Mouse (Mus musculus): ENCODE results near the gene Apbb2. TPM values are rescaled to one million over a fixed set of nuclear protein-coding genes. Genes with fewer than 3 reads are reported as not detected.

Apbb2 gene
- total RNA-seq, 2 experiments from 2014 or later, result 57.3 to 64.0 TPM

DNA sequence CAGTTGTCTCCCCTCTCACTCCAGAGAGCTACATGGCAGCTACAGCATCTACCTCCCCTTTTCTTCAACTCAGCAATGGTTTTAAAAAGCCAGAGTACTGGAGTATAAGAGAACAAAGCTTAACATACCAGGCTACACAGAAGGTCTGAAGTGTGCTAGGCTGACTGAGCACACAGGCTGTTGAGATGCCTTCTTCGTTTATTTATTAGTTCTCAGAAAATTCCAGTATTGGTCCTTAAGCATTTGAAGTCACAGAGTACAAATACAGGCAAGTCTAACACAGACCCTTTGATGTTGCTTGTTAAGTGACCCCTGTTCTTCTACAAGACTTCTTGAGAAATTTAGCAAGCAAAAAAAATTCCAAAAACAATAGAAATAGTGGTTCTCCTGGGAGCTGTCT is 120.4 kb downstream of the Apbb2 start:
- intact Hi-C loops (cut with DNase I), result no loop called here
- DNase-seq (ENCODE audit: low spot score in 2 of 2), result no peak

GRCm38 (mm10) chr5:66497479-66498087 is 121.0 kb downstream of the Apbb2 start:
- intact Hi-C loops (cut with DNase I), result loop anchor here (1.0 kb wide), 1 partner anchor 26 kb away; no protein-coding TSS in a partner anchor
- no peak for DNase-seq (ENCODE audit: low spot score in 2 of 2)

- DNase-seq (ENCODE audit: low spot score in 2 of 2), result no peak
- intact Hi-C loops (cut with DNase I), result loop anchor here (1.0 kb wide), 1 partner anchor 26 kb away; no protein-coding TSS in a partner anchor
Measured at GRCm38 (mm10) chr5:66496881-66497360, 121.7 kb downstream of the Apbb2 start.

DNA sequence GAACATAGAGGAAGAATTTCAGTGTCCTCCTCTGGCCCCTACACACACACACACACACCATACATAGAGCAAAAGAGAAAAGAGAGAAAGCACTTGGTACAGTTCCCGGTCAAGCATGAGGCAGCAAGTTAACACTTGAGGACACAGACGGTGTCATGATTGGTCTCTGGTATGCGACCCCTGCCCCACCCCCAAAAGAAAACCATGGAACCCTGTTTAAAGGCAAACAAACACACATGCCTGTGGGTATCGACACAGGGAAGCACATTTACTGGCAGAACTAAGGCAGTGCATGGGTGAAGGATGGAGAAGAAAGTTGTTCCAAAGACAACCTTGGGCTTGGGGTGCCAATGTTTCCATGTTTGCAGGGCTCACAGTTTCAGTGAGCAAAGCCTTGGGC is 123.9 kb downstream of the Apbb2 start:
- no peak for DNase-seq (ENCODE audit: low spot score in 2 of 2)
- intact Hi-C loops (cut with DNase I), result no loop called here

GRCm38 (mm10) chr5:66492563-66492960 is 126.0 kb downstream of the Apbb2 start:
- intact Hi-C loops (cut with DNase I), result no loop called here
- no peak for DNase-seq (ENCODE audit: low spot score in 2 of 2)

DNA sequence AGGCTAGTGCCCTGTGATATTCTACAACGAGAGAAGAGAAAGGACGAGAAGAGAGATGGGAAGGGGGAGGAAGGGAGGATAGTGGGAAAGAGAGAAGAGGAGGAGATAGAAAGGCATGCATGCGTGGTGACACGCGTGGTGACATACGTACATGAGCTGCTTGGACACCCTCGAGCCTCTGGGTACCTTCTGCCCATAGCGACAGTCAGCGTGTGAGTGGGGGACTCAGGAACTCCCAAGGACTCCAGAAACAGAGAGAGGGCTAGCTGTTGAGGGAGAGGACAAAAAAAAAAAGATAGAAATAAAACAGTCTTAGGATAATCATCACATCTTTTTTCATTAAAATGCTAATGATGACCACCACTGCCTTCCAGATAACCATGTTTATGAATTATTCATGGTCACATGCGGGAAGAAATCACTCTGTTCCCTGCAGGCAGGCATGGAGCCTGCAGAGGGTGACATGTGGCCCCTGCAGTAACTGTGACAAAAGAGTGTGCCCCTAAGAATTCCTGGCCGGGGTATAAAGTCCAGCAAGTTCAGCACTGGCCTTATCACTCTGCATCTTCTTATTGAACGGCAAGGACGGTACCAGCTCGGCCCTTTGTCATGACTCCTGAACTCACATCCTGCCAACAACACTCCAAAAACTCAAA is 126.5 kb downstream of the Apbb2 start:
- DNase-seq (ENCODE audit: low spot score in 2 of 2), result no peak
- intact Hi-C loops (cut with DNase I), result no loop called here

GRCm38 (mm10) chr5:66486028-66486427 is 132.6 kb downstream of the Apbb2 start:
- intact Hi-C loops (cut with DNase I), result no loop called here
- DNase-seq (ENCODE audit: low spot score in 2 of 2), result no peak

DNA sequence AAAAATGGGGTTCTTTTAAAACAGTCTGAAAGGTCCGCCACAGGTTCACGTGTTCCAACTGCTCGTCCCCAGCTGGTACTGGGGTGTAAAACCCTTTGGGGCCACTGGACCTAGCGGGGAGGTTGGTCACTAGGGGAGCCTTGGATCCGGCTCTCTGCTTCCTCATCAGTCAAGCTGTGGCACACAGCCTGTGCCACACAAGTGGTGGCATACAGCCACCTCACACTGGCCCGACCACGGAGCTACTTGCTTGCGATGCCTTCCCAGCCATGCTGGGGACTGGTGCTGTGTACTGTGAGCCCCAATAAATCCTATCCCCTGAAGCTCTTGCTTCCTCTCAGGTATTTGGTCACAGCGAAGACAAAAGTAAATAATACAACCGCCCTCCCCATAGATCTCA is 142.3 kb downstream of the Apbb2 start:
- no peak for DNase-seq (ENCODE audit: low spot score in 2 of 2)
- intact Hi-C loops (cut with DNase I), result no loop called here

DNA sequence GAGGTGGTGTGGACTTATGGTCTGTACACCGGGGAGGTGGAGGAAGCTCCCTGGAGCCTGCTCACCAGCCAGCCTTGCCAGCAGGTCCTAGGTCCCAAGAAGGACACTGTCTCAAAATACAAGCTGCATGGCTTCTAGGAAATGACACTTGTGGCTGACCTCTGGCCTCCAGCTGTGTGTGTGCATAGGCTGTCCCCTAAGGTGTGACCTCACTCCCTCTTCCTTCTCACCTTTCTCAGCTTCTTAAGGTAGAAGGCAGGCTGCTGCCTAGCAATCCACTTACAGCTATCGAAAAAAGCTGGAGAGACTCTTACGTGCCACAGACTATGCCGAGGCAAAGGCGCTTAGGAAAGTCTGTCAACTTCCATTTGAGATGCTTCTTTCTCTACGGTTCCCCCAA is 142.8 kb downstream of the Apbb2 start:
- DNase-seq (ENCODE audit: low spot score in 2 of 2), result no peak
- intact Hi-C loops (cut with DNase I), result no loop called here

DNA sequence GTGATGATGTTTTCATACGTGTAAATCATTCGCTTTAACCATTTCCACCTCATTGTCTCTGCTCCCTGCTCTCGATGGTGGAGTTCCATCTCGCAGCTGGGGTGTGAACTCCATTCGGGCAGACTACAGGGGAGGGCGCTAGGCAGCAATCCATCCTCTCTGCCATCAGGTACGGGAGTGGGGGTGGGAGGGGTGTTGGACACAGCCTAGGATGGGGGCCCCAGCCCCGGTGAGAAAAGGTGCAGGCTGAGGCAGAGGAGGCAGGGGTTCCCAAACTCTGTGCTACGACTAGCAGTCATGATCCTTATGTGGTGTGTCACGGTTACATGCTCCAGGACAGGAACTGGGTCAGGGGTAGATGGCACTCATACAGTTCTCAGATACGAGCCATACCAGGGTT is 144.4 kb downstream of the Apbb2 start:
- intact Hi-C loops (cut with DNase I), result no loop called here
- no peak for DNase-seq (ENCODE audit: low spot score in 2 of 2)

- intact Hi-C loops (cut with DNase I), result no loop called here
Measured at GRCm38 (mm10) chr5:66473599-66473998, 145.0 kb downstream of the Apbb2 start.

GRCm38 (mm10) chr5:66470837-66471236 is 147.7 kb downstream of the Apbb2 start:
- intact Hi-C loops (cut with DNase I), result loop anchor here (1.0 kb wide), 1 partner anchor 26 kb away; no protein-coding TSS in a partner anchor
- no peak for DNase-seq (ENCODE audit: low spot score in 2 of 2)

More at GRCm38 (mm10) chr5:66473599-66473998, 145.0 kb downstream of the Apbb2 start:
- DNase-seq (ENCODE audit: low spot score in 2 of 2), result no peak

DNA sequence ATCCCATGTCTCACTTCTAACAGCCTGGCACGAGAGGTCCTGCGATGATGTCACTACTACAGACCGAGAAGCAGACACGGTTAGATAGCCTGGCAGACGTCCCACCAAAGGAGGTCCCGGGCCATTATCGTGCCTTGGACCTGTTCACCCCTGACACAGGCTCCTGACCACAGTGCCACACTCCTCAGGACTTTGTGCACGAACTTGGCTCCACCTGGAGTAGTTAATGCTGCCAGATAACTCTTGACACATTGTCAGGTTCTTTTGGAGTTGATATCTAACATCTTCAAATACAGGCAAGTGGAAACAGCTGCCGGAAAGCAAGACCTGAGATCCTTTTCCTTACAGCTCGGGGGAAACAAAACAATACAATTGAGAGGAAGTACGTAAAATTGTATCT is 148.9 kb downstream of the Apbb2 start:
- intact Hi-C loops (cut with DNase I), result no loop called here
- no peak for DNase-seq (ENCODE audit: low spot score in 2 of 2)

GRCm38 (mm10) chr5:66468331-66469001 is 150.1 kb downstream of the Apbb2 start:
- no peak for DNase-seq (ENCODE audit: low spot score in 2 of 2)
- intact Hi-C loops (cut with DNase I), result no loop called here

DNA sequence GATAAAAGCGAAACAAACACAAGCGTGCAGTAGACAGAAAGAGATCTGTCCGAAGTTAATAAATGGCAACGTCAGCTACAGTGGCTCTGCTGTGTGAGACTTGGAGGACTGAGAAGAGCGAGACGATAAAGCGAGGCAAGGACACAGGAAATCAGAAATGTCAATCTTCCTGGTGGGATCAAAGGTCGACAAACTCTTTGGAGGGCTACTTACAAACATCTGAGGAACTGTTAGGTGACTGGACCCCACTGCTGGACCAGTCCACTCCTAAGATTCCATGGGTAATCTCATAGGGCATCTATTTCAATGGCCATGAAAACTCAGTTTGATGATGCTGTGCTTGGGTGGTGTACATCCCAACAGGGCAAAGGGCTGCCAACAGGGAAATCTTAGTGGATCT is 155.9 kb downstream of the Apbb2 start:
- DNase-seq (ENCODE audit: low spot score in 2 of 2), result no peak

DNA sequence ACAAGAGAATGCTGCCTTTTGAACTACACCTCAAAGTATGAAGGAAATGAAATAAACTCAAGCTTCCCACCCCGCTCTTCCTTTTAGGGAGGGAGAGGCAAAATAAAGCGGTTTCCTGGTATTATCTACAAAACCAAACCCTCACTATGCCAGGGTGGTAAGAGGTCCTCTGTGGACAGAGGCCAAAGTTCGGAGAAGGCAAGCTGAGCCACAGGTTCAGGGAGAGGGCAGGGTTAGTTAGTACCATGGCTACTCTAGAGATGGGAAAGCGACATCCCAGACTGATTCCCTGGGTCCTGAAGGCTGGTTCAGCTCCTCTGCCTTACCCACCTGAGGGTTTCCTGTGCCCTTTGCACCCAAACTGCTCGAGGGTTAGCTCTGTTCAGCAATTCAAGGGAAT is 159.7 kb downstream of the Apbb2 start:
- no peak for DNase-seq (ENCODE audit: low spot score in 2 of 2)
- intact Hi-C loops (cut with DNase I), result no loop called here

More for the DNA sequence above, 155.9 kb downstream of the Apbb2 start:
- intact Hi-C loops (cut with DNase I), result no loop called here

DNA sequence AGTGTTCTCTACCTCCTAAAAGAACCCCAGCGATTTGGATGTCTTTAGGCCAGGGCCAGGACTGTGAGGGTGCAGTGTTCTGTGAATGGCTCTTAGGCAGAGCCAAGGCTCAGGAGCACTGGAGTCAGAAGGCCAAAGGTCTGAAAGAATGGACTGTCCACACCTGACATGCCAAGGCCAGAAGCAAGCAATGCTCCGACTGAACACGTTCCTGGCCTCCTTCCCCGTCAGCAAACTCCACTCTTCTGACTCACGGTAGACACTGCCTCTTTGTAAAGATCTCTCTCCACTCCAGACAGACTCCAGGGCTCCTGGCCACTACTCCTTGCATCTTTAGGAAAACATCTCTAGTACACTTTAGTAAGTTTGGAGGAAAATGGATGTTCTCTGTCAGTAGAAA is 163.3 kb downstream of the Apbb2 start:
- DNase-seq (ENCODE audit: low spot score in 2 of 2), result no peak
- intact Hi-C loops (cut with DNase I), result no loop called here

DNA sequence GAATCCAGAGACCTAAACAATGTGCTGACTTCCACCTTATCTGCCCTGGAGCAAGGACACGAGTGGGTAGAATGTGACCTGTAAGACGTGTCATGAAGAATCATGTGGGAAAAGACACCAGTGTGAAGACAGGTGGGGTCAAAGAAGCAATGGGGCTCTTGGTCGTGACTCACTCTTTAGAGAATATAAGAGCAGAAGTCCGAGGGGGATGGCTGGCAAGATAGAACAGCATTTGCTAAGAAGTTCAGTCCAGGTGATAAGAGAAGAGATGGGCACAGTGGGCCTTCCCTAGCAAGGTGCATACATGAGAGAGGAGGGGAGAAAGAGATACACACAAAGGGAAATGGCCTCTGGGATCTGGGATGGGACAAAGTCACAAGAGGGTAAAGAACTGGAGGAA is 163.8 kb downstream of the Apbb2 start:
- no peak for DNase-seq (ENCODE audit: low spot score in 2 of 2)
- intact Hi-C loops (cut with DNase I), result no loop called here

- no peak for DNase-seq (ENCODE audit: low spot score in 2 of 2)
- intact Hi-C loops (cut with DNase I), result no loop called here
Measured at GRCm38 (mm10) chr5:66453106-66453505, 165.5 kb downstream of the Apbb2 start.

DNA sequence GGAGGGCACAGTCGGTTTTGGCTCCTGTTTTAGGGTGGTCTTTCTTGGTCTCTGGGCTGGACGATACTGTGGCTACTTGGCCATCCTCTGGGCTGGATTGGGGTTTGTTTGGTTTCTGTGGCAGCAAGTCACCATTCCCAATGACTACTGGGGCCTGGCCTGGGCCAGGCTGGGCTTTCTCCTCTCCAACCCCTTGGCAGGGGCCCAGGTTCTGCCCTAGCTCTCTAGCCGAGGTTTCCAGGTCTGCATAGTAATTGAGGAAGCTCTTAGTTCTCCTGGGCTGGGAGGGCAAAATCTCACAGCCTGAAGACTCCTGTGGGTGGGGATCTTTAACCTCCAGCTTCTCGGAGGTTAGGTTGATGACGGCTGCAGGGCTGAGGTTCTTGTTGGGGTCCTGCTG is 167.0 kb downstream of the Apbb2 start:
- DNase-seq (ENCODE audit: low spot score in 2 of 2), result no peak
- intact Hi-C loops (cut with DNase I), result no loop called here

DNA sequence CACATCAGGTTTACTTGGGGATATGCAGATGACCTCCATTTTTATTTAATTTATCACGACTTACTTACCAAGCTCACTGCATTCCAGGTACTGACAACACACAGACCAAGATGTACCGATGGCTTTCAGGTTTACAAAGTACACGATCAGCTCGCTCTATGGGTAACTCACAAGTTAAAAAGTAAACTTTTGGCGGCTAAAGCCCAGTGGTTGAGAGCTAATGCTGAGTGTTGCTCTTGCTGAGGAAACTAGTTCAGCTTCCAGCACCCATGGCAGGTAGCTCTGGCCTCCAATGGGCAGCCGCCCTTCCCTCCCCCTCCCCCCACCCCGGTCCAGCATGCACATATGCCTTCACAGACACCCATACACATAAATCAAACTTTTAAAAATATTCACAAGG is 173.1 kb downstream of the Apbb2 start:
- DNase-seq (ENCODE audit: low spot score in 2 of 2), result no peak
- intact Hi-C loops (cut with DNase I), result no loop called here
